Comparison of ENCODE assay signal across 14 mouse cellular contexts in the genomic region with DNA sequence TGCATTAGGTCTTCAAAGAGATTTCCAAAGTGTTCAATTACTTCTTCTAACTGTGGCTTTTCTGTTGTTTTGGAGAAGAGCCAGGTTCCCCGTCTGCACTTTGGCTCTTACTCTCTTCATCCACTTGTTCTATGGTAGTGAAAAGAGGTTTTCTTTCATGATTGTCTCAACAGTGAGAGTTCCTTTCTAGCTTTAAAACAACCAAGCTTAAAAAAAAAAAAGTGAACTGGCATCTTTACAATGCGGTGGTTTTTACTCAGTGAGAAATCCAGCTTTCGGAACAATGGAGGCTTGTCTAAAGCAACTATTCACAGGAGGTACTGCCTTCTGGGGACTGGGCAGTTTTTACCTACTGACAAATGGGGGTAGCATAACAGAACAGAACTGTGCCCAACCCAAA. TPM values are rescaled to one million over a fixed set of nuclear protein-coding genes. Genes with fewer than 3 reads are reported as not detected.
DNase-seq lines count a peak whose midpoint lies in the region; ATAC-seq and TF ChIP-seq lines count a peak whose summit lies in the region.
"Had no signal": no experiment of that assay in that cellular context is flagged by ENCODE, and none has a peak within 500 bp of the region (broad histone marks: within the 10 kb centered on the region; RNA-seq: fewer than 3 reads in every experiment).

No protein-coding gene starts in this region.

- no peaks in the 10 kb centered on the region for H3K36me3 ChIP-seq in hindbrain, embryonic 11.5 days (ENCODE audit: control insufficient read depth, insufficient read depth, low read length)
- no peaks in the 10 kb centered on the region for H3K36me3 ChIP-seq in hindbrain, embryonic 10.5 days
- no peaks in the 10 kb centered on the region for H3K36me3 ChIP-seq in midbrain, embryonic 12.5 days
- H3K36me3 ChIP-seq in lung, postnatal 0 days (ENCODE audit: insufficient read depth, low read length): no peaks in the 10 kb centered on the region
- H3K36me3 ChIP-seq in intestine, embryonic 15.5 days: no peaks in the 10 kb centered on the region
- H3K36me3 ChIP-seq: limb, embryonic 12.5 days had no signal

- H3K27ac ChIP-seq in hindbrain, embryonic 11.5 days (ENCODE audit: low read depth, low read length): no peak overlapping the region
- no peak overlapping the region for H3K27ac ChIP-seq in hindbrain, embryonic 10.5 days
- H3K27ac ChIP-seq in midbrain, embryonic 12.5 days (replicated peaks): 0 out of 2 replicates have a peak overlapping the region, but pooled peaks have one; percentile 20
- H3K27ac ChIP-seq in lung, postnatal 0 days (ENCODE audit: low read length): no peak overlapping the region
- H3K27ac ChIP-seq in intestine, embryonic 15.5 days: no peak overlapping the region
- H3K27ac ChIP-seq: kidney, postnatal 0 days; limb, embryonic 12.5 days; macrophage had no signal

- ATAC-seq in hindbrain, embryonic 11.5 days (ENCODE audit: low FRiP score): peak; percentile 41; the same call in 1 of the 2 replicates
- peak; percentile 47; the same call in 1 of the 2 replicates for ATAC-seq in midbrain, embryonic 12.5 days (ENCODE audit: low FRiP score, low read depth)
- ATAC-seq in lung, postnatal 0 days: no peak
- ATAC-seq in intestine, embryonic 15.5 days: no peak
- ATAC-seq: CD4-positive, CD25-positive, alpha-beta regulatory T cell, adult 4 months had no signal

- no peak overlapping the region for H3K4me2 ChIP-seq in hindbrain, embryonic 11.5 days (replicated peaks; ENCODE audit: low read depth, low read length)
- no peak overlapping the region for H3K4me2 ChIP-seq in midbrain, embryonic 12.5 days (replicated peaks)
- H3K4me2 ChIP-seq in lung, postnatal 0 days (replicated peaks; ENCODE audit: low read depth, low read length): no peak overlapping the region
- no peak overlapping the region for H3K4me2 ChIP-seq in intestine, embryonic 15.5 days (replicated peaks)
- H3K4me2 ChIP-seq: limb, embryonic 12.5 days had no signal

- no peak overlapping the region for H3K4me3 ChIP-seq in hindbrain, embryonic 11.5 days (ENCODE audit: low read depth, low read length)
- H3K4me3 ChIP-seq in hindbrain, embryonic 10.5 days: no peak overlapping the region
- no peak overlapping the region for H3K4me3 ChIP-seq in midbrain, embryonic 12.5 days
- H3K4me3 ChIP-seq in lung, postnatal 0 days (ENCODE audit: low read depth, low read length): no peak overlapping the region
- no peak overlapping the region for H3K4me3 ChIP-seq in intestine, embryonic 15.5 days (replicated peaks)
- H3K4me3 ChIP-seq: limb, embryonic 12.5 days had no signal

- no peak for DNase-seq in hindbrain, embryonic 11.5 days (ENCODE audit: low spot score)
- DNase-seq in hindbrain, embryonic 10.5 days (ENCODE audit: low spot score): no peak
- peak; percentile 88 for DNase-seq in Muller cell, postnatal 12 days (ENCODE audit: inconsistent ontology term)
- DNase-seq in cerebellum, postnatal 14 days: peak; percentile 43 to 73
- no peak for DNase-seq in urinary bladder, postnatal 36 days (ENCODE audit: low spot score in 2 of 2)
- no peak for DNase-seq in lung, postnatal 0 days (ENCODE audit: low spot score)
- DNase-seq: gastrocnemius, postnatal 10 days had no signal

- H3K9me3 ChIP-seq in hindbrain, embryonic 11.5 days (ENCODE audit: control insufficient read depth, low read length): no peaks in the 10 kb centered on the region
- H3K9me3 ChIP-seq in hindbrain, embryonic 10.5 days: no peaks in the 10 kb centered on the region
- H3K9me3 ChIP-seq in midbrain, embryonic 12.5 days: no peaks in the 10 kb centered on the region
- H3K9me3 ChIP-seq in lung, postnatal 0 days (ENCODE audit: low read length): no peaks in the 10 kb centered on the region
- H3K9me3 ChIP-seq in intestine, embryonic 15.5 days: no peaks in the 10 kb centered on the region
- H3K9me3 ChIP-seq: limb, embryonic 12.5 days had no signal

- H3K9ac ChIP-seq in hindbrain, embryonic 11.5 days (ENCODE audit: low read depth, low read length): no peak overlapping the region
- H3K9ac ChIP-seq in midbrain, embryonic 12.5 days (replicated peaks): no peak overlapping the region
- H3K9ac ChIP-seq in lung, postnatal 0 days (replicated peaks; ENCODE audit: low read depth): no peak overlapping the region
- H3K9ac ChIP-seq in intestine, embryonic 15.5 days: no peak overlapping the region
- H3K9ac ChIP-seq: limb, embryonic 12.5 days had no signal

- TF ChIP-seq EP300 in lung, postnatal 0 days (IDR thresholded peaks at IDR 0.05): no peak

- H3K27me3 ChIP-seq in hindbrain, embryonic 11.5 days (ENCODE audit: control insufficient read depth, insufficient read depth, low read length): no peaks in the 10 kb centered on the region
- H3K27me3 ChIP-seq in hindbrain, embryonic 10.5 days (ENCODE audit: insufficient read depth, poor library complexity, severe bottlenecking): no peaks in the 10 kb centered on the region
- no peaks in the 10 kb centered on the region for H3K27me3 ChIP-seq in midbrain, embryonic 12.5 days
- no peaks in the 10 kb centered on the region for H3K27me3 ChIP-seq in lung, postnatal 0 days (replicated peaks; ENCODE audit: insufficient read depth, low read length)
- no peaks in the 10 kb centered on the region for H3K27me3 ChIP-seq in intestine, embryonic 15.5 days (replicated peaks)
- H3K27me3 ChIP-seq: limb, embryonic 12.5 days had no signal

- TF ChIP-seq CTCF in lung, postnatal 0 days (IDR thresholded peaks at IDR 0.05): no peak

- 26% methylated on average over 3 of the region's 3 CpGs for WGBS in hindbrain, embryonic 11.5 days
- WGBS in hindbrain, embryonic 10.5 days: 22% methylated on average over 3 of the region's 3 CpGs
- WGBS in midbrain, embryonic 12.5 days: 19% methylated on average over 3 of the region's 3 CpGs
- WGBS in lung, postnatal 0 days: 52% methylated on average over 3 of the region's 3 CpGs
- 65% methylated on average over 3 of the region's 3 CpGs for WGBS in intestine, embryonic 15.5 days

- H3K4me1 ChIP-seq in hindbrain, embryonic 11.5 days (replicated peaks; ENCODE audit: control insufficient read depth, insufficient read depth, low read length): no peaks in the 10 kb centered on the region
- peaks cover 6% of the 10 kb centered on the region for H3K4me1 ChIP-seq in hindbrain, embryonic 10.5 days (replicated peaks)
- H3K4me1 ChIP-seq in midbrain, embryonic 12.5 days: 0 out of 2 replicates have a peak, but pooled peaks cover 2% of the 10 kb centered on the region
- no peaks in the 10 kb centered on the region for H3K4me1 ChIP-seq in lung, postnatal 0 days (ENCODE audit: insufficient read depth, low read depth, low read length)
- no peaks in the 10 kb centered on the region for H3K4me1 ChIP-seq in intestine, embryonic 15.5 days (replicated peaks)
- H3K4me1 ChIP-seq: limb, embryonic 12.5 days had no signal

RNA-seq across cellular contexts. Expression of a gene that starts 31.4 kb away (rescaled TPM):
- 1.9 and 2.2 TPM in 2 replicates for polyA plus RNA-seq in hindbrain, embryonic 11.5 days (2014; fragmentation: Nextera tagmentation; extraction: Ambion mirVana)
- polyA plus RNA-seq in hindbrain, embryonic 10.5 days (2016; fragmentation: Nextera tagmentation; extraction: Ambion mirVana): 1.8 and 1.9 TPM in 2 replicates
- polyA plus RNA-seq in midbrain, embryonic 12.5 days (2016; fragmentation: Nextera tagmentation; extraction: Ambion mirVana): 3.5 and 5.4 TPM in 2 replicates
- polyA plus RNA-seq in lung, postnatal 0 days (2015; fragmentation: Nextera tagmentation; extraction: Ambion mirVana): 0.01 and 0.02 TPM in 2 replicates
- polyA plus RNA-seq in intestine, embryonic 15.5 days (2015; fragmentation: Nextera tagmentation; extraction: Ambion mirVana): 0.04 and 0.14 TPM in 2 replicates
- polyA plus RNA-seq: CD4-positive, CD25-positive, alpha-beta regulatory T cell, adult 4 months; heart, postnatal 0 days; macrophage had no signal

Comparison
In these comparisons a context has a peak if more than half of its experiments do, and no peak if none do; other contexts are left out.
1. ATAC-seq: peak in hindbrain, embryonic 11.5 days (single experiment) and midbrain, embryonic 12.5 days (single experiment); none in lung, postnatal 0 days (single experiment) and intestine, embryonic 15.5 days (single experiment).
2. DNase-seq: peak in Muller cell, postnatal 12 days (single experiment) and cerebellum, postnatal 14 days (2 of 2); none in hindbrain, embryonic 11.5 days (single experiment), hindbrain, embryonic 10.5 days (single experiment), urinary bladder, postnatal 36 days (0 of 2) and lung, postnatal 0 days (single experiment).